Mouse (Mus musculus): Measurements from ENCODE around the gene Matk. TPM values are rescaled to one million over a fixed set of nuclear protein-coding genes. Genes with fewer than 3 reads are reported as not detected.

The Matk gene
- polyA plus RNA-seq, 1 experiment, result 141 TPM

GRCm38 (mm10) chr10:81290698-81291460, 38.1 kb downstream of the Matk start:
- peak in 1 of 2 experiments; percentile 40 for DNase-seq
- H3K27me3 ChIP-seq (ENCODE audit: control insufficient read depth, insufficient read depth, low read length), result no peaks in the 10 kb centered on the region
- TF ChIP-seq CTCF (IDR thresholded peaks at IDR 0.05; ENCODE audit: borderline replicate concordance, insufficient read depth, low read depth, low read length) (no peak), POLR2A (IDR thresholded peaks at IDR 0.05; ENCODE audit: borderline replicate concordance, insufficient read depth, low read length) (no peak)
- H3K27ac ChIP-seq (ENCODE audit: insufficient read depth, low read length), result no peak overlapping the region
- H3K4me3 ChIP-seq (replicated peaks; ENCODE audit: insufficient read depth, low read depth, low read length), result no peak overlapping the region
- peaks cover 14% of the 10 kb centered on the region for H3K4me1 ChIP-seq (ENCODE audit: control insufficient read depth, insufficient read depth, low read length)
- 33% methylated on average over 24 of the region's 24 CpGs for WGBS

- peaks cover 22% of the 10 kb centered on the region for H3K4me1 ChIP-seq (ENCODE audit: control insufficient read depth, insufficient read depth, low read length)
- TF ChIP-seq CTCF (IDR thresholded peaks at IDR 0.05; ENCODE audit: borderline replicate concordance, insufficient read depth, low read depth, low read length) (no peak), POLR2A (IDR thresholded peaks at IDR 0.05; ENCODE audit: borderline replicate concordance, insufficient read depth, low read length) (no peak)
- DNase-seq, result no peak
- no peaks in the 10 kb centered on the region for H3K27me3 ChIP-seq (ENCODE audit: control insufficient read depth, insufficient read depth, low read length)
- no peak within 1 kb of the TSS for H3K4me3 ChIP-seq (replicated peaks; ENCODE audit: insufficient read depth, low read depth, low read length)
- no peak within 1 kb of the TSS for H3K27ac ChIP-seq (ENCODE audit: insufficient read depth, low read length)
- 81% methylated on average over 9 of the region's 9 CpGs for WGBS
These were observed 38.9 kb downstream of the Matk start, which contains the start of gene Tjp3 for GRCm38 (mm10) chr10:81291511-81292104. TSS of gene Tjp3 (minus strand) at chr10:81291581.

- H3K4me3 ChIP-seq (replicated peaks; ENCODE audit: insufficient read depth, low read depth, low read length), result peak within 1 kb of the TSS; percentile 71
- peak; percentile 100 for DNase-seq
- H3K4me1 ChIP-seq (ENCODE audit: control insufficient read depth, insufficient read depth, low read length), result peaks cover 29% of the 10 kb centered on the region
- H3K27me3 ChIP-seq (ENCODE audit: control insufficient read depth, insufficient read depth, low read length), result no peaks in the 10 kb centered on the region
- WGBS, result under 1% methylated on average over 80 of the region's 80 CpGs
- TF ChIP-seq POLR2A (IDR thresholded peaks at IDR 0.05; ENCODE audit: borderline replicate concordance, insufficient read depth, low read length) (peak; percentile 84), CTCF (IDR thresholded peaks at IDR 0.05; ENCODE audit: borderline replicate concordance, insufficient read depth, low read depth, low read length) (peak; percentile 79)
- peak within 1 kb of the TSS; percentile 87 for H3K27ac ChIP-seq (ENCODE audit: insufficient read depth, low read length)
These were observed 40.0 kb downstream of the Matk start, which contains the start of gene Pip5k1c for GRCm38 (mm10) chr10:81292554-81293333. TSS of gene Pip5k1c (plus strand) at chr10:81292963.

GRCm38 (mm10) chr10:81293334-81294030, 40.7 kb downstream of the Matk start:
- Histone ChIP-seq H3K27me3 (ENCODE audit: control insufficient read depth, insufficient read depth, low read length) (no peaks in the 10 kb centered on the region), H3K4me1 (ENCODE audit: control insufficient read depth, insufficient read depth, low read length) (peaks cover 37% of the 10 kb centered on the region), H3K27ac (ENCODE audit: insufficient read depth, low read length) (peak overlapping the region; percentile 87), H3K4me3 (replicated peaks; ENCODE audit: insufficient read depth, low read depth, low read length) (peak overlapping the region; percentile 71)
- WGBS, result under 1% methylated on average over 25 of the region's 25 CpGs
- DNase-seq, result no peak
- TF ChIP-seq POLR2A (IDR thresholded peaks at IDR 0.05; ENCODE audit: borderline replicate concordance, insufficient read depth, low read length) (no peak), CTCF (IDR thresholded peaks at IDR 0.05; ENCODE audit: borderline replicate concordance, insufficient read depth, low read depth, low read length) (no peak)

- 8% methylated on average over 8 of the region's 8 CpGs for WGBS
- peak overlapping the region; percentile 87 for H3K27ac ChIP-seq (ENCODE audit: insufficient read depth, low read length)
- peak; percentile 90 to 92 for DNase-seq
- no peaks in the 10 kb centered on the region for H3K27me3 ChIP-seq (ENCODE audit: control insufficient read depth, insufficient read depth, low read length)
- H3K4me1 ChIP-seq (ENCODE audit: control insufficient read depth, insufficient read depth, low read length), result peaks cover 46% of the 10 kb centered on the region
- peak overlapping the region; percentile 71 for H3K4me3 ChIP-seq (replicated peaks; ENCODE audit: insufficient read depth, low read depth, low read length)
- TF ChIP-seq POLR2A (IDR thresholded peaks at IDR 0.05; ENCODE audit: borderline replicate concordance, insufficient read depth, low read length) (no peak), CTCF (IDR thresholded peaks at IDR 0.05; ENCODE audit: borderline replicate concordance, insufficient read depth, low read depth, low read length) (no peak)
These were observed 41.7 kb downstream of the Matk start for GRCm38 (mm10) chr10:81294442-81294841.

GRCm38 (mm10) chr10:81295185-81295584, 42.5 kb downstream of the Matk start:
- 37% methylated on average over 6 of the region's 6 CpGs for WGBS
- no peaks in the 10 kb centered on the region for H3K27me3 ChIP-seq (ENCODE audit: control insufficient read depth, insufficient read depth, low read length)
- H3K27ac ChIP-seq (ENCODE audit: insufficient read depth, low read length), result peak overlapping the region; percentile 87
- H3K4me1 ChIP-seq (ENCODE audit: control insufficient read depth, insufficient read depth, low read length), result peaks cover 54% of the 10 kb centered on the region
- peak overlapping the region; percentile 71 for H3K4me3 ChIP-seq (replicated peaks; ENCODE audit: insufficient read depth, low read depth, low read length)
- DNase-seq, result peak; percentile 55 to 58
- TF ChIP-seq POLR2A (IDR thresholded peaks at IDR 0.05; ENCODE audit: borderline replicate concordance, insufficient read depth, low read length) (no peak), CTCF (IDR thresholded peaks at IDR 0.05; ENCODE audit: borderline replicate concordance, insufficient read depth, low read depth, low read length) (no peak)

- Histone ChIP-seq H3K27me3 (ENCODE audit: control insufficient read depth, insufficient read depth, low read length) (no peaks in the 10 kb centered on the region), H3K27ac (ENCODE audit: insufficient read depth, low read length) (peak overlapping the region; percentile 78), H3K4me3 (replicated peaks; ENCODE audit: insufficient read depth, low read depth, low read length) (peak overlapping the region; percentile 12), H3K4me1 (ENCODE audit: control insufficient read depth, insufficient read depth, low read length) (peaks cover 72% of the 10 kb centered on the region)
- TF ChIP-seq CTCF (IDR thresholded peaks at IDR 0.05; ENCODE audit: borderline replicate concordance, insufficient read depth, low read depth, low read length), result no peak
- no peak for TF ChIP-seq POLR2A (IDR thresholded peaks at IDR 0.05; ENCODE audit: borderline replicate concordance, insufficient read depth, low read length)
- DNase-seq, result no peak
- 38% methylated on average over 6 of the region's 6 CpGs for WGBS
These were observed 44.5 kb downstream of the Matk start for GRCm38 (mm10) chr10:81297246-81297645.

Measured in cerebellum, adult 2 months (tissue).